Mouse (Mus musculus) ES-E14 (cell line): ENCODE measurements around the gene Msi2. TPM values are rescaled to one million over a fixed set of nuclear protein-coding genes. Genes with fewer than 3 reads are reported as not detected.

Source experiments
- DNase-seq: peaks from one replicate; pipeline ENCODE4 v3.0.0-alpha.2; 2013; ENCODE audit warnings: low read depth, low spot score
- H3K27ac ChIP-seq: 2 replicates; pipeline ENCODE4 v1.5.1; 2012; ENCODE audit warnings: low read depth, mild to moderate bottlenecking, low read length, moderate library complexity, mixed read lengths; ENCODE audit not compliant: poor library complexity, insufficient read depth, severe bottlenecking
- H3K36me3 ChIP-seq: 2 replicates; pipeline ENCODE4 v1.6.1; 2012; ENCODE audit warnings: mild to moderate bottlenecking, low read length, moderate library complexity, mixed read lengths; ENCODE audit not compliant: control insufficient read depth, poor library complexity, insufficient read depth, severe bottlenecking
- H3K4me1 ChIP-seq, 2 experiments: fragments of 150-350 bp in 1 of 2; sonication (generic) in 1 of 2; 2 replicates each; pipeline ENCODE4 v1.6.1; 2012; ENCODE audit warnings: low read length in 2 of 2, mild to moderate bottlenecking in 1 of 2, mixed read lengths in 1 of 2; ENCODE audit not compliant: control insufficient read depth in 2 of 2, insufficient read depth in 2 of 2, poor library complexity in 1 of 2
- H3K4me3 ChIP-seq, 2 experiments: fragments of 150-350 bp in 1 of 2; sonication (generic) in 1 of 2; 2 replicates each; pipeline ENCODE4 v1.5.1; 2012; ENCODE audit warnings: low read length in 2 of 2, low read depth in 1 of 2, mild to moderate bottlenecking in 1 of 2, mixed read lengths in 1 of 2; ENCODE audit not compliant: insufficient read depth in 1 of 2, poor library complexity in 1 of 2, severe bottlenecking in 1 of 2
- H3K9ac ChIP-seq: 2 replicates; pipeline ENCODE4 v1.6.1; 2012; ENCODE audit warnings: low read depth, mild to moderate bottlenecking, low read length, mixed read lengths; ENCODE audit not compliant: poor library complexity, insufficient read depth, severe bottlenecking
- H3K9me3 ChIP-seq: fragments of 150-350 bp; sonication (generic); 2 replicates; pipeline ENCODE4 v1.6.1; 2012; ENCODE audit warnings: low read depth, mild to moderate bottlenecking, low read length; ENCODE audit not compliant: control insufficient read depth, insufficient read depth
- CHD2 ChIP-seq: IDR thresholded peaks from 2 replicates; pipeline ENCODE4 v1.6.1; 2014; ENCODE audit warnings: mild to moderate bottlenecking, low read depth, low read length, inconsistent platforms
- HCFC1 ChIP-seq: IDR thresholded peaks from 2 replicates; pipeline ENCODE4 v1.6.1; 2012; ENCODE audit warnings: low read length, inconsistent platforms, borderline replicate concordance; ENCODE audit not compliant: insufficient read depth
- MAFK ChIP-seq: IDR thresholded peaks from 2 replicates; pipeline ENCODE4 v1.6.1; 2014; ENCODE audit warnings: mild to moderate bottlenecking, low read depth, low read length, inconsistent platforms; ENCODE audit not compliant: insufficient read depth
- ZC3H11A ChIP-seq: IDR thresholded peaks from 2 replicates; pipeline ENCODE4 v1.6.1; 2012; ENCODE audit warnings: low read depth, mild to moderate bottlenecking, inconsistent platforms, low read length, borderline replicate concordance
- ZNF384 ChIP-seq: IDR thresholded peaks from 2 replicates; pipeline ENCODE4 v1.6.1; 2012; ENCODE audit warnings: low read depth, low read length, inconsistent platforms
- in situ Hi-C, 2 experiments: fragments of 600-800 bp; cut with MboI; formaldehyde crosslinking; loops; one replicate each; pipeline ENCODE4 v1.15.1; 2025; ENCODE audit warnings: low sequenced_read_pairs in 2 of 2, inconsistent platforms in 1 of 2; ENCODE audit not compliant: unreplicated experiment in 2 of 2
- total RNA-seq: library from RNA; depleted of rRNA; stranded (reverse); fragments of 300-350 nt; gene quantifications from 2 replicates; pipeline ENCODE4 v1.2.3, GENCODE M21; 2012

Msi2 gene
- total RNA-seq, 1 experiment = 66.4 TPM

GRCm38 (mm10) chr11:88389530-88389929 lies 328.8 kb downstream of the Msi2 start:
- TF ChIP-seq HCFC1 = no peak
- no peak for TF ChIP-seq ZNF384
- no peak for TF ChIP-seq ZC3H11A
- TF ChIP-seq MAFK = no peak
- Histone ChIP-seq H3K9ac (no peak overlapping the region), H3K4me1 (peaks cover 0 to 9% of the 10 kb centered on the region in 2 experiments; a peak in 2 of 4 replicates), H3K4me3 (no peak overlapping the region), H3K27ac (no peak overlapping the region), H3K36me3 (peaks cover 5% of the 10 kb centered on the region; the same call in 1 of the 2 replicates), H3K9me3 (no peaks in the 10 kb centered on the region)
- DNase-seq = no peak
- in situ Hi-C loops = no loop called here

- no peaks in the 10 kb centered on the region for H3K9me3 ChIP-seq
- H3K4me3 ChIP-seq = no peak overlapping the region
- peaks cover 0 to 4% of the 10 kb centered on the region in 2 experiments; a peak in 2 of 4 replicates for H3K4me1 ChIP-seq
- H3K9ac ChIP-seq = no peak overlapping the region
- TF ChIP-seq HCFC1 = no peak
- no peak for TF ChIP-seq ZNF384
- TF ChIP-seq CHD2 = no peak
- no peak for TF ChIP-seq ZC3H11A
- TF ChIP-seq MAFK = no peak
- no peak overlapping the region for H3K27ac ChIP-seq
- in situ Hi-C loops = no loop called here
- DNase-seq = no peak
- peaks cover 6% of the 10 kb centered on the region; the same call in 1 of the 2 replicates for H3K36me3 ChIP-seq
Observed at GRCm38 (mm10) chr11:88386916-88387315, 331.4 kb downstream of the Msi2 start.

- DNase-seq = no peak
- H3K36me3 ChIP-seq = peaks cover 11% of the 10 kb centered on the region; the same call in 1 of the 2 replicates
- H3K9ac ChIP-seq = no peak overlapping the region
- TF ChIP-seq MAFK (no peak), HCFC1 (no peak), ZC3H11A (no peak), ZNF384 (no peak), CHD2 (no peak)
- peaks cover 10 to 32% of the 10 kb centered on the region in 2 experiments for H3K4me1 ChIP-seq
- no peak overlapping the region for H3K27ac ChIP-seq
- H3K9me3 ChIP-seq = no peaks in the 10 kb centered on the region
- H3K4me3 ChIP-seq = no peak overlapping the region
- in situ Hi-C loops = no loop called here
Observed at GRCm38 (mm10) chr11:88382449-88382848, 335.9 kb downstream of the Msi2 start.

GRCm38 (mm10) chr11:88381145-88381909 lies 337.0 kb downstream of the Msi2 start:
- H3K4me3 ChIP-seq = no peak overlapping the region
- H3K27ac ChIP-seq = no peak overlapping the region
- H3K4me1 ChIP-seq = peaks cover 12 to 33% of the 10 kb centered on the region in 2 experiments
- DNase-seq = no peak
- in situ Hi-C loops = no loop called here
- no peak overlapping the region for H3K9ac ChIP-seq
- H3K36me3 ChIP-seq = peaks cover 11% of the 10 kb centered on the region; the same call in 1 of the 2 replicates
- TF ChIP-seq ZC3H11A = no peak
- TF ChIP-seq ZNF384 = no peak
- no peak for TF ChIP-seq HCFC1
- TF ChIP-seq CHD2 = no peak
- TF ChIP-seq MAFK = no peak
- no peaks in the 10 kb centered on the region for H3K9me3 ChIP-seq

- H3K4me1 ChIP-seq = peaks cover 12 to 33% of the 10 kb centered on the region in 2 experiments
- no peak overlapping the region for H3K27ac ChIP-seq
- peaks cover 7% of the 10 kb centered on the region; the same call in 1 of the 2 replicates for H3K36me3 ChIP-seq
- no peaks in the 10 kb centered on the region for H3K9me3 ChIP-seq
- in situ Hi-C loops = no loop called here
- no peak overlapping the region for H3K9ac ChIP-seq
- no peak for TF ChIP-seq MAFK
- no peak for TF ChIP-seq ZNF384
- TF ChIP-seq ZC3H11A = no peak
- no peak for TF ChIP-seq HCFC1
- no peak for TF ChIP-seq CHD2
- DNase-seq = no peak
- no peak overlapping the region for H3K4me3 ChIP-seq
Observed at GRCm38 (mm10) chr11:88379635-88380034, 338.7 kb downstream of the Msi2 start.
